In the genomic region with DNA sequence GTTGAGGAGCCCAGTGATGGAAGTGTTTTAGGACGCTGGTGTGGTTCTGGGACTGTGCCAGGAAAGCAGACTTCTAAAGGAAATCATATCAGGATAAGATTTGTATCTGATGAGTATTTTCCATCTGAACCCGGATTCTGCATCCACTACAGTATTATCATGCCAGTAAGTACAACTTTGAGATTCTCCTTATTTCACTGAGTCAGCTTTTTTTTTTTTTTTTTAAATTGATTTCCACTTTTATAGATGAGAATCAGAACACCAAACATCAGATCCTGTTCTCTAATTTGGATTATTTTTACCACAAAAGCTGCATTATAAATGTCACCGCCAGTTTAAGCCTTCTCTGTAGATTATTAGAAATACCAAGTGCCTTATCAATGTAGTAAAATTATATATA, we compare ENCODE assay signal across 34 mouse cellular contexts.
"Had no signal": no experiment of that assay in that cellular context is flagged by ENCODE, and none has a peak within 500 bp of the region (broad histone marks: within the 10 kb centered on the region; RNA-seq: fewer than 3 reads in every experiment).

No protein-coding gene starts in this region.

- H3K4me1 ChIP-seq: heart, embryonic 12.5 days; heart, embryonic 13.5 days; heart, embryonic 15.5 days; hindbrain, embryonic 10.5 days; hindbrain, embryonic 12.5 days; hindbrain, embryonic 13.5 days; hindbrain, embryonic 15.5 days; intestine, embryonic 15.5 days had no signal

- DNase-seq: heart, postnatal 10 days; heart, postnatal 14 days; heart, postnatal 36 days; heart, postnatal 4 days; kidney, adult 11 months; kidney, adult 18-20 months; kidney, adult 2 months; kidney, adult 9 months; kidney, postnatal 10 days; kidney, postnatal 14 days; kidney, postnatal 25 days; kidney, postnatal 36 days; kidney, postnatal 4 days; layer of hippocampus, adult 9-11 months; layer of hippocampus, postnatal 36 days had no signal

- H3K27ac ChIP-seq: heart, embryonic 13.5 days; heart, embryonic 15.5 days; hindbrain, embryonic 10.5 days; hindbrain, embryonic 12.5 days; hindbrain, embryonic 13.5 days; hindbrain, embryonic 14.5 days; hindbrain, embryonic 15.5 days; hindbrain, postnatal 0 days; intestine, embryonic 15.5 days; kidney, embryonic 15.5 days; kidney, postnatal 0 days; layer of hippocampus, adult 2 months; left cerebral cortex, adult 2 months had no signal

- H3K9me3 ChIP-seq: heart, embryonic 12.5 days; heart, embryonic 13.5 days; heart, embryonic 15.5 days; hindbrain, embryonic 10.5 days; hindbrain, embryonic 12.5 days; hindbrain, embryonic 13.5 days; hindbrain, embryonic 15.5 days; intestine, embryonic 15.5 days; kidney, embryonic 15.5 days had no signal

- H3K9ac ChIP-seq: heart, embryonic 12.5 days; heart, embryonic 13.5 days; heart, embryonic 15.5 days; hindbrain, embryonic 12.5 days; hindbrain, embryonic 13.5 days; hindbrain, embryonic 14.5 days; hindbrain, embryonic 15.5 days; intestine, embryonic 15.5 days; kidney, embryonic 15.5 days had no signal

- H3K4me3 ChIP-seq: heart, embryonic 12.5 days; heart, embryonic 13.5 days; heart, embryonic 15.5 days; hindbrain, embryonic 10.5 days; hindbrain, embryonic 12.5 days; hindbrain, embryonic 13.5 days; hindbrain, embryonic 15.5 days; intestine, embryonic 15.5 days; kidney, embryonic 15.5 days; layer of hippocampus, adult 2 months; left cerebral cortex, adult 2 months had no signal

- H3K27me3 ChIP-seq: heart, embryonic 12.5 days; heart, embryonic 13.5 days; heart, embryonic 15.5 days; hindbrain, embryonic 12.5 days; hindbrain, embryonic 13.5 days; hindbrain, embryonic 15.5 days; intestine, embryonic 15.5 days; kidney, embryonic 15.5 days had no signal

- ATAC-seq: hindbrain, embryonic 16.5 days; hindbrain, postnatal 0 days; inflammation-experienced regulatory T-cells, adult 6 months; intestine, embryonic 15.5 days; intestine, embryonic 16.5 days; intestine, postnatal 0 days had no signal

- H3K36me3 ChIP-seq: heart, embryonic 12.5 days; heart, embryonic 13.5 days; heart, embryonic 15.5 days; hindbrain, embryonic 10.5 days; hindbrain, embryonic 12.5 days; hindbrain, embryonic 13.5 days; hindbrain, embryonic 15.5 days; intestine, embryonic 15.5 days had no signal

- H3K4me2 ChIP-seq: heart, embryonic 11.5 days; heart, embryonic 12.5 days; heart, embryonic 13.5 days; heart, embryonic 15.5 days; hindbrain, embryonic 12.5 days; hindbrain, embryonic 13.5 days; hindbrain, embryonic 14.5 days; hindbrain, embryonic 15.5 days; intestine, embryonic 15.5 days; kidney, embryonic 15.5 days had no signal
